Mouse (Mus musculus) intestine, postnatal 0 days (tissue): Measurements from ENCODE around the gene Zfp385c. TPM values are rescaled to one million over a fixed set of nuclear protein-coding genes. Genes with fewer than 3 reads are reported as not detected.
A peak's percentile ranks its signal among the peaks of the same experiment; 100 is the strongest.

Experiments used
- ATAC-seq: fragments of 200-750 bp; cut with Nextera tagmentation; 2 replicates; pipeline ENCODE4 v1.8.0; 2017; ENCODE audit warnings: mild to moderate bottlenecking, moderate TSS enrichment, moderate library complexity
- H3K27ac ChIP-seq: fragments of 300-500 bp; sonication (generic); 2 replicates; pipeline ENCODE4 v1.5.1; 2014; ENCODE audit warnings: mild to moderate bottlenecking, low read depth, low read length, moderate library complexity
- H3K27me3 ChIP-seq: fragments of 300-500 bp; sonication (generic); replicated peaks from 2 replicates; pipeline ENCODE4 v1.6.1; 2014; ENCODE audit warnings: low read length, mixed read lengths; ENCODE audit not compliant: control insufficient read depth, insufficient read depth
- H3K36me3 ChIP-seq: fragments of 300-500 bp; sonication (generic); 2 replicates; pipeline ENCODE4 v1.6.1; 2014; ENCODE audit warnings: mild to moderate bottlenecking, moderate library complexity; ENCODE audit not compliant: control insufficient read depth, insufficient read depth
- H3K4me1 ChIP-seq: fragments of 300-500 bp; sonication (generic); replicated peaks from 2 replicates; pipeline ENCODE4 v1.6.1; 2014; ENCODE audit warnings: antibody characterized with exemption, low read length, mixed read lengths; ENCODE audit not compliant: control insufficient read depth, insufficient read depth
- H3K4me2 ChIP-seq: fragments of 300-500 bp; sonication (generic); replicated peaks from 2 replicates; pipeline ENCODE4 v1.6.1; 2014; ENCODE audit warnings: low read depth, mild to moderate bottlenecking, moderate library complexity
- H3K4me3 ChIP-seq: fragments of 300-500 bp; sonication (generic); 2 replicates; pipeline ENCODE4 v1.5.1; 2014; ENCODE audit warnings: low read depth, low read length
- H3K9ac ChIP-seq: fragments of 300-500 bp; sonication (generic); 2 replicates; pipeline ENCODE4 v1.6.1; 2014; ENCODE audit warnings: mild to moderate bottlenecking, low read depth, low read length
- H3K9me3 ChIP-seq: fragments of 300-500 bp; sonication (generic); 2 replicates; pipeline ENCODE4 v1.6.1; 2016; ENCODE audit warnings: mixed run types; ENCODE audit not compliant: control insufficient read depth
- CTCF ChIP-seq: sonication (generic); IDR thresholded peaks from 2 replicates; pipeline ENCODE4 v1.5.1; 2016; ENCODE audit warnings: low read depth, mild to moderate bottlenecking, control low read depth, antibody characterized with exemption, moderate library complexity
- WGBS: fragments of 180-500 bp; shearing (Covaris S2); extraction: QIAGEN DNeasy Blood & Tissue Kit; methylation state at CpG from one replicate; pipeline ENCODE4 v1.1.7; 2014; 5-methylcytosine and 5-hydroxymethylcytosine counted together
- polyA plus RNA-seq: library from polyadenylated mRNA; unstranded; fragments of >200 nt; fragmentation: Nextera tagmentation; extraction: Ambion mirVana; gene quantifications from 2 replicates; pipeline ENCODE4 v1.2.1, GENCODE M21; 2015

Zfp385c gene
- polyA plus RNA-seq, 1 experiment from 2014 or later = 0.09 TPM

GRCm38 (mm10) chr11:100634530-100634929 lies 57.7 kb downstream of the Zfp385c start:
- WGBS = 66% methylated on average over 7 of the region's 7 CpGs
- H3K27me3 ChIP-seq = peaks cover 7% of the 10 kb centered on the region
- no peak for ATAC-seq

GRCm38 (mm10) chr11:100628862-100629352 lies 63.3 kb downstream of the Zfp385c start:
- peaks cover 16% of the 10 kb centered on the region for H3K36me3 ChIP-seq
- ATAC-seq = no peak
- no peak overlapping the region for H3K4me3 ChIP-seq
- no peak for TF ChIP-seq CTCF
- H3K4me1 ChIP-seq = 0 out of 2 replicates have a peak, but pooled peaks cover 6% of the 10 kb centered on the region
- H3K4me2 ChIP-seq = 0 out of 2 replicates have a peak overlapping the region, but pooled peaks have one; percentile 0
- no peaks in the 10 kb centered on the region for H3K9me3 ChIP-seq
- H3K9ac ChIP-seq = no peak overlapping the region
- no peak overlapping the region for H3K27ac ChIP-seq
- 0 out of 2 replicates have a peak, but pooled peaks cover 6% of the 10 kb centered on the region for H3K27me3 ChIP-seq
- 59% methylated on average over 13 of the region's 13 CpGs for WGBS

More at GRCm38 (mm10) chr11:100634530-100634929, 57.7 kb downstream of the Zfp385c start:
- Histone ChIP-seq H3K36me3 (no peaks in the 10 kb centered on the region), H3K4me2 (no peak overlapping the region), H3K9ac (no peak overlapping the region), H3K4me1 (no peaks in the 10 kb centered on the region), H3K9me3 (no peaks in the 10 kb centered on the region), H3K4me3 (no peak overlapping the region), H3K27ac (no peak overlapping the region)
- TF ChIP-seq CTCF = no peak

GRCm38 (mm10) chr11:100628056-100628455 lies 64.2 kb downstream of the Zfp385c start:
- no peaks in the 10 kb centered on the region for H3K9me3 ChIP-seq
- H3K4me1 ChIP-seq = 0 out of 2 replicates have a peak, but pooled peaks cover 8% of the 10 kb centered on the region
- no peak overlapping the region; the same call in 1 of the 2 replicates for H3K9ac ChIP-seq
- no peak for ATAC-seq
- no peak for TF ChIP-seq CTCF
- H3K36me3 ChIP-seq = peaks cover 16% of the 10 kb centered on the region
- no peak overlapping the region for H3K4me2 ChIP-seq
- H3K4me3 ChIP-seq = no peak overlapping the region
- 0 out of 2 replicates have a peak, but pooled peaks cover 6% of the 10 kb centered on the region for H3K27me3 ChIP-seq
- no peak overlapping the region for H3K27ac ChIP-seq
- 86% methylated on average over 5 of the region's 5 CpGs for WGBS

- ATAC-seq = peak; percentile 81
- Histone ChIP-seq H3K4me1 (0 out of 2 replicates have a peak, but pooled peaks cover 8% of the 10 kb centered on the region), H3K4me2 (peak overlapping the region; percentile 30), H3K9ac (no peak overlapping the region), H3K27ac (peak overlapping the region; percentile 73), H3K27me3 (0 out of 2 replicates have a peak, but pooled peaks cover 6% of the 10 kb centered on the region), H3K9me3 (no peaks in the 10 kb centered on the region), H3K4me3 (no peak overlapping the region), H3K36me3 (peaks cover 16% of the 10 kb centered on the region)
- WGBS = 17% methylated on average over 9 of the region's 9 CpGs
- TF ChIP-seq CTCF = peak; percentile 94
Measured at GRCm38 (mm10) chr11:100626701-100627195, 65.5 kb downstream of the Zfp385c start.

GRCm38 (mm10) chr11:100625754-100626700 lies 66.2 kb downstream of the Zfp385c start:
- Histone ChIP-seq H3K4me1 (0 out of 2 replicates have a peak, but pooled peaks cover 8% of the 10 kb centered on the region), H3K4me3 (no peak overlapping the region), H3K27me3 (0 out of 2 replicates have a peak, but pooled peaks cover 6% of the 10 kb centered on the region), H3K9me3 (no peaks in the 10 kb centered on the region), H3K36me3 (peaks cover 16% of the 10 kb centered on the region), H3K9ac (0 out of 2 replicates have a peak overlapping the region, but pooled peaks have one; percentile 7), H3K4me2 (no peak overlapping the region), H3K27ac (peak overlapping the region; percentile 73)
- ATAC-seq = no peak
- no peak for TF ChIP-seq CTCF
- WGBS = 90% methylated on average over 23 of the region's 23 CpGs

- peak overlapping the region; percentile 81 for H3K9ac ChIP-seq
- H3K4me3 ChIP-seq = peak overlapping the region; percentile 81
- H3K27me3 ChIP-seq = no peaks in the 10 kb centered on the region
- no peaks in the 10 kb centered on the region for H3K9me3 ChIP-seq
- H3K4me2 ChIP-seq = peak overlapping the region; percentile 58
- peak overlapping the region; percentile 89 for H3K27ac ChIP-seq
- peaks cover 16% of the 10 kb centered on the region for H3K36me3 ChIP-seq
- no peak for ATAC-seq
- peaks cover 13% of the 10 kb centered on the region; the same call in 1 of the 2 replicates for H3K4me1 ChIP-seq
- no peak for TF ChIP-seq CTCF
- 23% methylated on average over 5 of the region's 5 CpGs for WGBS
Measured at GRCm38 (mm10) chr11:100623867-100624266, 68.4 kb downstream of the Zfp385c start.
